Mouse (Mus musculus) lung, postnatal 0 days (tissue): Measurements from ENCODE around the gene Ifna1. TPM values are rescaled to one million over a fixed set of nuclear protein-coding genes. Genes with fewer than 3 reads are reported as not detected.

Source experiments
- ATAC-seq: fragments of 200-750 bp; cut with Nextera tagmentation; 2 replicates; pipeline ENCODE4 v1.8.0; 2017; ENCODE audit warnings: moderate library complexity
- DNase-seq: peaks from one replicate; pipeline ENCODE4 v3.0.0-alpha.2; 2016; ENCODE audit warnings: low spot score
- H3K27ac ChIP-seq: fragments of 300-500 bp; sonication (generic); 2 replicates; pipeline ENCODE4 v1.5.1; 2014; ENCODE audit warnings: antibody characterized with exemption, mild to moderate bottlenecking, low read length, mixed read lengths
- H3K27me3 ChIP-seq: fragments of 300-500 bp; sonication (generic); replicated peaks from 2 replicates; pipeline ENCODE4 v1.6.1; 2014; ENCODE audit warnings: low read length, mixed read lengths; ENCODE audit not compliant: insufficient read depth
- H3K36me3 ChIP-seq: fragments of 300-500 bp; sonication (generic); 2 replicates; pipeline ENCODE4 v1.6.1; 2014; ENCODE audit warnings: low read length, mixed read lengths; ENCODE audit not compliant: insufficient read depth
- H3K4me1 ChIP-seq: fragments of 300-500 bp; sonication (generic); 2 replicates; pipeline ENCODE4 v1.6.1; 2014; ENCODE audit warnings: antibody characterized with exemption, low read depth, low read length, mixed read lengths; ENCODE audit not compliant: insufficient read depth
- H3K4me2 ChIP-seq: fragments of 300-500 bp; sonication (generic); replicated peaks from 2 replicates; pipeline ENCODE4 v1.6.1; 2014; ENCODE audit warnings: low read depth, mild to moderate bottlenecking, low read length, moderate library complexity, mixed read lengths
- H3K4me3 ChIP-seq: fragments of 300-500 bp; sonication (generic); 2 replicates; pipeline ENCODE4 v1.5.1; 2014; ENCODE audit warnings: low read depth, low read length
- H3K9ac ChIP-seq: fragments of 300-500 bp; sonication (generic); replicated peaks from 2 replicates; pipeline ENCODE4 v1.6.1; 2014; ENCODE audit warnings: low read depth, mild to moderate bottlenecking
- H3K9me3 ChIP-seq: fragments of 300-500 bp; sonication (generic); 2 replicates; pipeline ENCODE4 v1.6.1; 2016; ENCODE audit warnings: low read length, mixed read lengths
- CTCF ChIP-seq: IDR thresholded peaks from 2 replicates; pipeline ENCODE4 v1.5.1; 2016; ENCODE audit warnings: antibody characterized with exemption, mild to moderate bottlenecking
- EP300 ChIP-seq: IDR thresholded peaks from 2 replicates; pipeline ENCODE4 v1.6.1; 2016; ENCODE audit warnings: antibody characterized with exemption, mild to moderate bottlenecking, control low read depth
- WGBS: fragments of 180-500 bp; shearing (Covaris S2); extraction: QIAGEN DNeasy Blood & Tissue Kit; methylation state at CpG from one replicate; pipeline ENCODE4 v1.1.7; 2014; 5-methylcytosine and 5-hydroxymethylcytosine counted together
- polyA plus RNA-seq: library from polyadenylated mRNA; unstranded; fragments of >200 nt; fragmentation: Nextera tagmentation; extraction: Ambion mirVana; gene quantifications from 2 replicates; pipeline ENCODE4 v1.2.1, GENCODE M21; 2015

Gene Ifna1
- polyA plus RNA-seq, 1 experiment from 2014 or later, result not detected

DNA sequence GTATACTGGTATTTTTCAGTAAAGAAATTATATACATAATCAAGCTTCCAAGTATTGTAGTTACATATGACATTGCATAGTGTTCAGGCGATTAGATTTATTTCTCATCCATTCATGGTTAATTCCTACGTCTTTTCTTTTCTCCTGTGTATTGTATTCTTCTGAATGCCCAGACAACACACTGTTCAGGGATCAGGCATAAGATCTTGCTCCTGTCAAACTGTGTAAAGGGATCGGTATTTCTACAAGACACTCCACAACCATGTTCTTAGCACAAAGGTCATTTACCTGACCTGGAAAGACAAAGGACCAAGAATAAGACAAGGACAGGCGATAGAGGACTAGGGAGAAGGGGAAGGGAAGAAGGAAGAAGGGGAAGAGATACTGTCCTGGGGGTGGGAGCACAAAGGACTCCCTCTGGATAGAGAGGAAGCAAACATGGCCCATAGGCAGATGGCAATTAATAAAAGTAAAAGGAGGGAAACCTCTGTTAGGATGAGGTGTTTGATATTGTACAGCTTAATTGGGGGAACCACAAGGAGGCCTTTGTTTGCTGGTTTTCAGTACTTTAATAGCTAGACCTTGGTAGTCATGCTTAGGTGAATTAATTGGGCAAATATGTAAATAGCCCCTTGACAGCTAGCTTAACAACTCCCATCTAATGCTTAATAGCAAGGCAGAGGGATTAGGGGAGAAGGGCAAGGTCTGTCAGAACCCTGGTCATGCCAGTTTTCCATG is 1.3 kb downstream of the Ifna1 start:
- WGBS, result 61% methylated on average over 4 of the region's 4 CpGs

DNA sequence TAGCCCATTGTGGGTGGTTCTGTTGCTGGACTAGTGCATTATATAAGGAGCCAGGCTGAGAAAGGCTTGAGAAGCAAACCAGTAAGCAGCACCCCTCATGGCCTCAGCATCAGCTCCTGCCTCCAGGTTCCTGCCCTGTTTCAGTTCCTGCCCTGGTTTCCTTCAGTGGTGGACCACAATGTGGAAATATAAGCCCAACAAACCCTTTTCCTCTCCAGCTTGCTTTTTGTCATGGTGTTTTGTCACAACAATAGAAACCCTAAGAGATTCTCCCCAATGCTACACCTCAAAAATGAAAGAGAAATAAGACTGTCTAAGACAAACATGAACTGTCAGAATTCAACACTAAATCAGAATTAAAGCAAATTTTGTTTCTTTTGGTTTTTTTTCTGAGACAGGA is 9.3 kb downstream of the Ifna1 start:
- Histone ChIP-seq H3K4me1 (no peaks in the 10 kb centered on the region), H3K4me2 (no peak overlapping the region), H3K4me3 (no peak overlapping the region), H3K36me3 (no peaks in the 10 kb centered on the region), H3K9me3 (no peaks in the 10 kb centered on the region), H3K27me3 (no peaks in the 10 kb centered on the region), H3K27ac (no peak overlapping the region), H3K9ac (no peak overlapping the region)
- DNase-seq, result no peak
- no peak for TF ChIP-seq CTCF
- no peak for TF ChIP-seq EP300
- ATAC-seq, result no peak

More for the DNA sequence above, 1.3 kb downstream of the Ifna1 start:
- H3K4me2 ChIP-seq, result no peak overlapping the region
- H3K4me3 ChIP-seq, result no peak overlapping the region
- no peaks in the 10 kb centered on the region for H3K4me1 ChIP-seq
- no peaks in the 10 kb centered on the region for H3K9me3 ChIP-seq
- no peak overlapping the region for H3K27ac ChIP-seq
- ATAC-seq (no peak), DNase-seq (no peak)
- no peaks in the 10 kb centered on the region for H3K27me3 ChIP-seq
- H3K36me3 ChIP-seq, result no peaks in the 10 kb centered on the region
- TF ChIP-seq EP300, result no peak
- TF ChIP-seq CTCF, result no peak
- H3K9ac ChIP-seq, result no peak overlapping the region

DNA sequence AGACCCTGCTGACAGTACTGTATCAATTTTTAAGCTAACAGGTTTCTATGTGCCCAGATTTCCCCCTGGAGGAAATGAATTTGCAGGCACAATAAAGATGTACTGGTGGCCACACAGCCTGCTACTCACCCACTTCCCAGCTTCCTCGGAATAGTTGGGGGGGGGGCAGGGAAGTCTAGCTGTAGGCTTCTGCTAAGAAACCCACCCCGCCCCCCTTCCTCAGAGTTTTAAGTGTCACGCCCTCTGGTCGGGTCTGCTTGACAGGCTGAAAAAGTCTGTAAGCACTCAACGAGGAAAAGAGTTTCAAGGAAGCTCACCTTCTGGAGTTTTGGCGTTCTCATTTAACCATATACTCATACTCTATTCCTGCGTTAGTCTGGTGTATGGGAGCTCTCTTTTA is 13.4 kb downstream of the Ifna1 start:
- no peak for DNase-seq
- no peak overlapping the region for H3K4me2 ChIP-seq
- H3K27me3 ChIP-seq, result peaks cover 5% of the 10 kb centered on the region; the same call in 1 of the 2 replicates

DNA sequence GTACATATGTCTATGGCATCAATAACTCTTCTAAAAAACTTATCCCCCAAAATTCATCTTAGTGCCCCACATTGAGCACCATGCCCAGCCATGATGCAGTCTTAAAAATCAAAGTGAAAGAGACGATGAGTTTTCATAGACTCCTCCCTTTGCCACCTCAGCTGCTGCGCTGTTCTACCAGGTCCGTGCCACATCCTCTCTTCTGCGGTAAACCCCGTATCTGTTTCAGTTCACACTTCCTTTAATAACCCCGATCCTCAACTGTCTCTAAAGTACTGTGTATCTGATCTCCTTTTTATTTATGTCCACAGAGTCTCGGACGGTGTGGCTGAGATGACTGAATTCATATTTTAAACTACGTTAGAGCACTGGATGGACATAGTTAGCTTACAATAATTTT is 14.7 kb downstream of the Ifna1 start:
- no peak for ATAC-seq
- H3K9ac ChIP-seq, result no peak overlapping the region
- H3K27me3 ChIP-seq, result peaks cover 5% of the 10 kb centered on the region; the same call in 1 of the 2 replicates
- DNase-seq, result no peak
- H3K9me3 ChIP-seq, result no peaks in the 10 kb centered on the region
- H3K27ac ChIP-seq, result no peak overlapping the region
- H3K4me1 ChIP-seq, result no peaks in the 10 kb centered on the region
- H3K36me3 ChIP-seq, result no peaks in the 10 kb centered on the region
- TF ChIP-seq EP300, result no peak
- no peak for TF ChIP-seq CTCF
- no peak overlapping the region for H3K4me3 ChIP-seq
- no peak overlapping the region for H3K4me2 ChIP-seq
- 50% methylated on average over 9 of the region's 9 CpGs for WGBS

More for the DNA sequence above, 13.4 kb downstream of the Ifna1 start:
- Histone ChIP-seq H3K4me1 (no peaks in the 10 kb centered on the region), H3K4me3 (no peak overlapping the region), H3K9me3 (no peaks in the 10 kb centered on the region), H3K36me3 (no peaks in the 10 kb centered on the region), H3K27ac (no peak overlapping the region), H3K9ac (no peak overlapping the region)
- TF ChIP-seq CTCF (no peak), EP300 (no peak)
- ATAC-seq, result no peak
- WGBS, result 7% methylated on average over 7 of the region's 7 CpGs

DNA sequence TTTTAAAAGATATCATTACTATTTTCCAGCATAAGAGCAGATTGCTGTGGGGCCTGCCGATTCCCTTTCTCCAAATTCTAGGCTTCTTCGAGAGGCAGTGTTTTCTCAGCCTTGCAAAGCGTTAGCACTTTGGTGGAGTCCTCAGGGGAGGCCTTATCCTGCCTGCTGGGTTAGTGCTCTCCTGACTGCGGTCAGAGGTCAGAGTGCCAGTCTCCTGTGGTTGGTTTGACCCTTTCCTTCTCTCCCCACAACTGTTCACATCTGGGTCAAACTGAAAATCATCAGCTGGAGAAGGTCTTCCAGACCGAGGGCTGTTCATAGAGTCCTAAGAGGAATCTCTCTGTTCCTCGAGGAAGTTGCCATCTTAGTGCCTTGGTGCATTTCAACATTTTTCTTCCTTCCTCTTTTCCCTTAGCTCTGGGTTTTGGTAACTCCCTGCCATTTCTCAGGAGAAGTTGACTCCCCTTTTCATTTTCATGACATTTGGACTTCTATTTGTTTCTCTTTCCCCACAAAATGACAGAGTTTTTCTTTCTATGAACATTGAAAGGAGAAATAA is 15.2 kb downstream of the Ifna1 start:
- no peak overlapping the region for H3K9ac ChIP-seq
- ATAC-seq (no peak), DNase-seq (peak; percentile 28)
- H3K27ac ChIP-seq, result no peak overlapping the region
- no peak overlapping the region for H3K4me2 ChIP-seq
- H3K4me1 ChIP-seq, result no peaks in the 10 kb centered on the region
- WGBS, result 42% methylated on average over 6 of the region's 6 CpGs
- H3K27me3 ChIP-seq, result peaks cover 5% of the 10 kb centered on the region; the same call in 1 of the 2 replicates
- H3K36me3 ChIP-seq, result no peaks in the 10 kb centered on the region
- no peaks in the 10 kb centered on the region for H3K9me3 ChIP-seq
- no peak overlapping the region for H3K4me3 ChIP-seq
- TF ChIP-seq EP300 (no peak), CTCF (no peak)

DNA sequence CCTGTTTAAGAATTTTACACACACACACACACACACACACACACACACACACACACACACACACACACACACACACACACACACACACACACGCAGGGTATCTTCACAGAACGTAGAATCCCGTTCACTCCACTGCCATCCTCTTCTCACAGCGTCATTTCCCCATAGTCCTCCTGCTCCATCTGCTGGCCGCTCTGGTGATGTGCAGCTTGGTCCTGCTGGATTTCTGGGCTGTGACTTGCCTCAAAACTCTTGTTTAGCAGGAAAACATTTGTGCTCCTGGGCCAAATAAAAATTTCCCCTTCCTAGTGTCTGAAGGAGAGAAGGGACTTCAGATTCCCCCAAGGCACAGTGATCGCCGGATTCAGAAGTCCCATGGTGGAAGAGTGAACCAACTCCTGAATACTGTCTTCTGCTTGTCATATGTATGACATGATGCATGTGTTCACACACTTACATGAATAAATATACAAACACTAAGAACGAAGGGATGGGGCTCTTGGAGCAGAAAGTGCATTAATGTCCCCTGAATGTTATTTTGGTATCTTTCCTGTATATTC is 17.6 kb downstream of the Ifna1 start:
- peaks cover 5% of the 10 kb centered on the region; the same call in 1 of the 2 replicates for H3K27me3 ChIP-seq
- H3K9ac ChIP-seq, result no peak overlapping the region
- no peaks in the 10 kb centered on the region for H3K9me3 ChIP-seq
- TF ChIP-seq CTCF, result peak; percentile 95
- TF ChIP-seq EP300, result no peak
- WGBS, result under 1% methylated on average over 8 of the region's 8 CpGs
- H3K4me2 ChIP-seq, result peak overlapping the region; percentile 63
- no peaks in the 10 kb centered on the region for H3K36me3 ChIP-seq
- no peaks in the 10 kb centered on the region for H3K4me1 ChIP-seq
- DNase-seq (peak; percentile 82), ATAC-seq (peak; percentile 82)
- no peak overlapping the region for H3K27ac ChIP-seq
- peak overlapping the region; percentile 42 for H3K4me3 ChIP-seq
